Mouse (Mus musculus) heart, postnatal 0 days (tissue): Measurements from ENCODE around the gene Smox.

Experiments used
- CTCF ChIP-seq: IDR thresholded peaks from 2 replicates; pipeline ENCODE4 v1.5.1; 2016; ENCODE audit warnings: antibody characterized with exemption, control low read depth, low read depth
- EP300 ChIP-seq: IDR thresholded peaks from 2 replicates; pipeline ENCODE4 v1.6.1; 2016; ENCODE audit warnings: antibody characterized with exemption, low read depth

DNA sequence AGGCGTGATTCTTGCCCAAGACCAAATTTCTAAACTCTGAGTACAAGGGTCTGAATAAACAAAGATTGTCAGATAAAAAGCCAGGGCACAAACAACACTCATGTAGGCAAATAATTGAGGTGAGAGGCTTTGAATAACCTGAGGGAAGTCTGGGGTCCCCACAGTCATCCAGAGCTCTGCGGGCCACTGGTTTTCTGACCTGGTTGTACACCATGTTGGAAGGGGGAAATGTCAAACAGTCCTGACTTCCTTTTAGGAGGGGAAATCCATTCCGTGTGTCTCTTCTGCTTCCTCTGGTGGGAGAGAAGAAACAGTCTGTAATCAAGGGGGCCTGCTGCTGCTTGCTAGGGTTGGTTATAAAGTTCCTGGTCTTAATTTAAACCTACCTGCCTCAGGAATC is 5.2 kb upstream of the Smox start:
- TF ChIP-seq CTCF (no peak), EP300 (no peak)
